Mouse (Mus musculus) thymus, adult 2 months (tissue): ENCODE results near the gene Lgals3. TPM values are rescaled to one million over a fixed set of nuclear protein-coding genes. Genes with fewer than 3 reads are reported as not detected.

Source experiments
- DNase-seq: peaks from one replicate; pipeline ENCODE4 v3.0.0; 2021
- H3K27ac ChIP-seq: fragments of 200-500 bp; 2 replicates; pipeline ENCODE4 v1.5.1; 2012; ENCODE audit warnings: low read length, control low read depth; ENCODE audit not compliant: control insufficient read depth, insufficient read depth
- H3K27me3 ChIP-seq: fragments of 200-500 bp; 2 replicates; pipeline ENCODE4 v1.6.1; 2012; ENCODE audit warnings: mild to moderate bottlenecking, low read length, moderate library complexity, mixed read lengths; ENCODE audit not compliant: control insufficient read depth, insufficient read depth
- H3K36me3 ChIP-seq: fragments of 200-500 bp; 2 replicates; pipeline ENCODE4 v1.6.1; 2012; ENCODE audit warnings: mild to moderate bottlenecking, low read length, moderate library complexity; ENCODE audit not compliant: control insufficient read depth, insufficient read depth
- H3K4me1 ChIP-seq: fragments of 200-500 bp; replicated peaks from 2 replicates; pipeline ENCODE4 v1.6.1; 2012; ENCODE audit warnings: low read length; ENCODE audit not compliant: control insufficient read depth, insufficient read depth
- H3K4me3 ChIP-seq: fragments of 200-500 bp; 2 replicates; pipeline ENCODE4 v1.5.1; 2012; ENCODE audit warnings: mild to moderate bottlenecking, low read length, control low read depth, moderate library complexity; ENCODE audit not compliant: control insufficient read depth, insufficient read depth
- CTCF ChIP-seq: fragments of 200-500 bp; IDR thresholded peaks from 2 replicates; pipeline ENCODE4 v1.5.1; 2012; ENCODE audit warnings: mild to moderate bottlenecking, control low read depth, low read length, moderate library complexity, borderline replicate concordance; ENCODE audit not compliant: control insufficient read depth, poor library complexity, insufficient read depth; ENCODE audit errors: extremely low read depth
- POLR2A ChIP-seq: fragments of 200-500 bp; IDR thresholded peaks from 2 replicates; pipeline ENCODE4 v1.6.1; 2012; ENCODE audit warnings: mild to moderate bottlenecking, low read length, control low read depth, moderate library complexity; ENCODE audit not compliant: control insufficient read depth, poor library complexity, insufficient read depth; ENCODE audit errors: extremely low read depth
- whole genome bisulfite sequencing: fragments of 180-500 bp; shearing (Covaris S2); methylation state at CpG from one replicate; pipeline ENCODE4 v1.1.7; 2018; 5-methylcytosine and 5-hydroxymethylcytosine counted together
- polyA plus RNA-seq: library from polyadenylated mRNA; depleted of rRNA; stranded (reverse); fragments of >200 nt; gene quantifications from 2 replicates; pipeline ENCODE4 v1.2.3, GENCODE M21; 2012

Gene Lgals3
- polyA plus RNA-seq, 1 experiment = 143 TPM

DNA sequence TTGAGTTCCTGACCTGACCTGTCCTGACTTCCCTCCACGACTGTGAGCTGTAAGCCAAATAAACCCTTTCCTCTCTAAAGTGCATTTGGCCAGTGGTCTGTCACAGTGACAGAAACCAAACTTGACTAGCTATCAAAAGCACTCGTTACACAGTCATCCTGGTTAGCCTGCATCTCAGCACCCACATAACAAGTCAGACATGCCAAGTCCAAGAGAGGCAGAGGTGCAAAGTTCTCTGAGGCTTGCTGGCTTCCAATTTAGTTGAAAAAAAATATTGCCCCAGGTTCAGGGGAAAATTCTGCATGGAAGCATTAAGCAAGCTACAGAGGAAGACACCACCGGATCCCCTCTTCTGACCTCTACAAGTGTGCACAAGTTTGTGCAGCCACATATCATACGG lies 14.3 kb upstream of the Lgals3 start:
- 77% methylated on average over 4 of the region's 4 CpGs for WGBS
- no peak for DNase-seq
- no peak overlapping the region for H3K4me3 ChIP-seq
- no peak for TF ChIP-seq CTCF
- no peak for TF ChIP-seq POLR2A
- no peak overlapping the region for H3K27ac ChIP-seq
- peaks cover 4% of the 10 kb centered on the region; the same call in 1 of the 2 replicates for H3K4me1 ChIP-seq
- H3K36me3 ChIP-seq = no peaks in the 10 kb centered on the region
- H3K27me3 ChIP-seq = no peaks in the 10 kb centered on the region

DNA sequence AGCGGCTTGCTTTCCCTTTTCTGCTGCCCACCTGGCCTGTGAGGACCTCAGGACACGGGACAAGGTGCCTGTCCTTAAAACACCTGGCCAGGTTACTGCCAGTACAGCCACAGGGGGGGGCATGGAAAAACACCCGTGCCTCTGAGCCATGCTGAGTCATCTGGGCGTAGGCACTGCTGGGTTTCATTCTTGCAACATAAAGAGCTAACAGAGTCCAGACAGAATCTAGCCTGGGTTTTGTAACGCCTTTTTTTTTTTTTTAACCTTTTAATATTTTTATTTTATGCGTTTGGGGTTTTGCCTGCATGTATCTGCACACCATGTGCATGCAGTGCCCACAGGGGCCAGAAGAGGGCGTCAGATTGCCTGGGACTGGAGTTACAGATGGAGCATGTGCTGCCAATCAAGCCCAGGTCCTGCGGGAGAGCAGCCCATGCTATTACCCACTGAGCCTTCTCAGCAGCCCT lies 13.4 kb upstream of the Lgals3 start:
- Histone ChIP-seq H3K4me1 (peaks cover 4% of the 10 kb centered on the region; the same call in 1 of the 2 replicates), H3K4me3 (no peak overlapping the region), H3K27me3 (no peaks in the 10 kb centered on the region), H3K36me3 (no peaks in the 10 kb centered on the region), H3K27ac (no peak overlapping the region)
- WGBS = 73% methylated on average over 8 of the region's 8 CpGs
- DNase-seq = no peak
- no peak for TF ChIP-seq CTCF
- no peak for TF ChIP-seq POLR2A

DNA sequence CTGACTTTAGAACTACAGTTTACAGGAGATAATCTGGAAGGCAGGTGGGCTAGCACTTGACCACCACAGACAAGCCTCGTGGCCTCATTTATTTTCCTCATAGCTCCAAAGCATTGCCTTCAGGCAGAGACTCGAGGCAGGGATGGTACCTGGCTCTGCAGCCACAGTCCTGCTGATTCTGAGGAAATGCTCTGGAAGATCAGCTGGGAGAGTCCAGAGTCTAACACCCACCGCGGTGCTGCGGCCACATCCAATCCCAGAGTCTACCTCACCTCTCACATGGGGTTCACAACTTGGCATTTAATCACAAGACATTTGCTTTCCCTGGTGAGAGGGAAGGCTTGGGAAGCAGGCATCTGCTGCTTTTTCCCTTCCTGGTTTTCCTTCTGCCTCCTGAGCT lies 12.6 kb upstream of the Lgals3 start:
- no peak for TF ChIP-seq POLR2A
- TF ChIP-seq CTCF = no peak
- H3K4me3 ChIP-seq = no peak overlapping the region
- H3K36me3 ChIP-seq = no peaks in the 10 kb centered on the region
- H3K27ac ChIP-seq = no peak overlapping the region
- H3K4me1 ChIP-seq = peaks cover 4% of the 10 kb centered on the region; the same call in 1 of the 2 replicates
- WGBS = 85% methylated on average over 5 of the region's 5 CpGs
- DNase-seq = no peak
- no peaks in the 10 kb centered on the region for H3K27me3 ChIP-seq

DNA sequence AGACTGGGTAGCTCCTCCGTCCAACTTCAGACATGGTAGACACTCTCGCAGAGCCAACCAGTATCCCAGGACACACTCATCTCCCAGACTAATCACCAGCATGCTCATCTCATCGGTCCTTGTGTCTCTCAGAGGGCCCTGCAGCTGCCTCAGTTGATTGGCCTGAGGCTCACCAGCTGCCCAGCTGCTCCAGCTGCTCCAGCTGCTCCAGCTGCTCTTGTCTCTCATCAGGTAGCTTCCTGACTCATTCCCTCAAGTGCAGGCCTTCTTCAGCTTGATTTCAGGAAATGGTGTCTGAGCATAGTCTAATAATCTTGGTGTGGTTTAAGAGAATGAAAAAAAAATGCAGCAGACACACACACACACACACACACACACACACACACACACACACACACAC lies 10.9 kb upstream of the Lgals3 start:
- 92% methylated on average over 3 of the region's 3 CpGs for whole genome bisulfite sequencing
- no peak for DNase-seq
- H3K4me1 ChIP-seq = peaks cover 7% of the 10 kb centered on the region
- no peaks in the 10 kb centered on the region for H3K27me3 ChIP-seq
- H3K27ac ChIP-seq = no peak overlapping the region
- TF ChIP-seq CTCF (no peak), POLR2A (no peak)
- H3K4me3 ChIP-seq = no peak overlapping the region
- H3K36me3 ChIP-seq = no peaks in the 10 kb centered on the region

DNA sequence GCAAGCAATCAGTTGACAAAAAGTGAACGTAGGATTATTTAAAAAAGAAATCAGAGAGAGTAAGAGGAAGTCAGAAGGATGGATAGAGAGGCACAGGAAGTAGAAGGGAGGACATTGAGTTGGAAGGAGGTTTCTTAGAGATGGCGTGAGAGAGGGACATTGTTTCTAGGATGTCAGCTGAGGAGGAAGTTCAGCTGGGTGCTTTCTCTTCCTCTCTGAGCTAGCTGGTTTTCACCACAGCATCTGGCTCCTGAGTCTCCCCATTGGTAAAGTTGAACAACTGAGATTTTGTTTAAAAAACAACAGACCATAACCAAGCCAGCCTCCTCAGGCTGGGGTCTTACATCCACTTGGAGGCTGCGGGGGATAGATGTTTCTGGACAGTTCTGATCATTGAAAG lies 7.9 kb upstream of the Lgals3 start:
- H3K27me3 ChIP-seq = no peaks in the 10 kb centered on the region
- peak overlapping the region; percentile 39; the same call in 1 of the 2 replicates for H3K27ac ChIP-seq
- H3K36me3 ChIP-seq = no peaks in the 10 kb centered on the region
- no peak for TF ChIP-seq POLR2A
- no peak for DNase-seq
- no peak overlapping the region for H3K4me3 ChIP-seq
- H3K4me1 ChIP-seq = peaks cover 10% of the 10 kb centered on the region
- 29% methylated on average over 3 of the region's 3 CpGs for WGBS

DNA sequence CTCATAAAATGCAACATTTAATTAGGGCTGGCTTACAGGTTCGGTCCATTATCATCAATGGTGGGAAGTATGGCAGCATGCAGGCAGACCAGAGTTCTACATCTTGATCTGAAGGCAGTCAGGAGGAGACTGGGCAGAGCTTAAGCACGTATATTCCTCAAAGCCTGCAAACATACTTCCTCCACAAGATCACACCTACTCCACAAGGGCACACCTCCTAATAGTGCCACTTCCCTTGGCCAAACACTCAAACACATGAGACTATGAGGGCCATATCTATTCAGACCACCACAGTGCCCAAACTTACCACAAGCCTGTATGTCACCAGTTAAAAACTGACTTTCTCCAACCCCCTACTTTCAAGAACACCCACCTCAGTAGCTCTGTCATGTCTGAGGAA lies 6.1 kb upstream of the Lgals3 start:
- DNase-seq = no peak
- H3K4me1 ChIP-seq = peaks cover 15% of the 10 kb centered on the region
- WGBS = 79% methylated on average over 2 of the region's 2 CpGs
- H3K4me3 ChIP-seq = no peak overlapping the region
- no peak for TF ChIP-seq CTCF
- TF ChIP-seq POLR2A = no peak
- H3K36me3 ChIP-seq = no peaks in the 10 kb centered on the region
- peak overlapping the region; percentile 14; the same call in 1 of the 2 replicates for H3K27ac ChIP-seq
- no peaks in the 10 kb centered on the region for H3K27me3 ChIP-seq

DNA sequence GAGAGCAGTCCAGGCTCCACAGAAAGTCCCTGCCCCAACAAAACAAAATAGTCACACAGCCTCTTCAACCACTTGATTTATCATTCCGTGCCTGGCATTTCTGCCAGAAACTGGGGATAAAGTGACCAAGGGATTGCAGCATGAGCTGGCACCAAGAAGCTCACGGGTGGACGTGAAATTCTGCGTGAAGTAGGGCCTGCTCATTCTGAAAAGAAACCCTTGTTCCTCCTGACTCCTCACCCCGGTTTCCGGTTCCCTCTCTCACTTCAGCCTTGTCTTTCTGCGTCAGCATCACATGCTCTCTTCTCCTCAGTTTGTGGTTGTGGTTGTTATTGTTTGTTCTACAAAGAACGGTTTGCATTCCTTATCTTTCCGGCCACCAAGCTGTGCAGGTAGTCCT lies 5.7 kb upstream of the Lgals3 start:
- H3K4me3 ChIP-seq = no peak overlapping the region
- no peak for DNase-seq
- peak overlapping the region; percentile 14; the same call in 1 of the 2 replicates for H3K27ac ChIP-seq
- WGBS = 76% methylated on average over 9 of the region's 9 CpGs
- no peaks in the 10 kb centered on the region for H3K36me3 ChIP-seq
- no peak for TF ChIP-seq POLR2A
- TF ChIP-seq CTCF = no peak
- peaks cover 19% of the 10 kb centered on the region for H3K4me1 ChIP-seq
- no peaks in the 10 kb centered on the region for H3K27me3 ChIP-seq
